Mouse (Mus musculus) testis, postnatal 14 days (tissue): ENCODE data around the gene Obox2.
"Not testable (repeated sequence)": the region's sequence is repeated elsewhere in the genome, so short reads cannot be mapped to it uniquely, and the experiment has no call there.

Experiments
- DNase-seq: peaks from one replicate; pipeline ENCODE4 v3.0.0; 2021; ENCODE audit warnings: low spot score

The Obox2 gene

GRCm38 (mm10) chr7:15388421-15388998, at the start of gene Obox2, which contains the start of gene Obox1:
Gene Obox2 (plus strand): TSS chr7:15388721.
Gene Obox1 (plus strand): TSS chr7:15388948.
- DNase-seq: not testable (repeated sequence)

- not testable (repeated sequence) for DNase-seq
Observed at GRCm38 (mm10) chr7:15399147-15399874, 10.8 kb downstream of the Obox2 start.

- not testable (repeated sequence) for DNase-seq
Observed at GRCm38 (mm10) chr7:15406816-15407215, 18.3 kb downstream of the Obox2 start.

GRCm38 (mm10) chr7:15418046-15418445, 29.5 kb downstream of the Obox2 start:
- not testable (repeated sequence) for DNase-seq

GRCm38 (mm10) chr7:15425537-15425936, 37.0 kb downstream of the Obox2 start:
- DNase-seq: not testable (repeated sequence)
